Mouse (Mus musculus): ENCODE measurements around the gene Htr1a. TPM values are rescaled to one million over a fixed set of nuclear protein-coding genes. Genes with fewer than 3 reads are reported as not detected.

Gene Htr1a
- polyA plus RNA-seq, 1 experiment from 2014 or later, result not detected

DNA sequence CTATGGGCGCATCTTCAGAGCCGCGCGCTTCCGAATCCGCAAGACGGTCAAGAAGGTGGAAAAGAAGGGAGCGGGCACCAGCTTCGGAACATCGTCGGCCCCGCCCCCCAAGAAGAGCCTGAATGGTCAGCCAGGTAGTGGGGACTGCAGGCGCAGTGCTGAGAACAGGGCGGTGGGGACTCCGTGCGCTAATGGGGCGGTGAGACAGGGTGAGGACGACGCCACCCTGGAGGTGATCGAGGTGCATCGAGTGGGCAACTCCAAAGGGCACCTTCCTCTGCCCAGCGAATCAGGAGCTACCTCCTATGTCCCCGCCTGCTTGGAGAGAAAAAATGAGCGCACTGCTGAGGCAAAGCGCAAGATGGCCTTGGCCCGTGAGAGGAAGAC, 1.4 kb downstream of the Htr1a start:
- Histone ChIP-seq H3K27me3 (replicated peaks; ENCODE audit: control insufficient read depth, insufficient read depth, low read length) (peaks cover 50% of the 10 kb centered on the region), H3K4me1 (replicated peaks; ENCODE audit: control insufficient read depth, insufficient read depth, low read length) (no peaks in the 10 kb centered on the region), H3K4me2 (ENCODE audit: low read length) (no peak overlapping the region), H3K27ac (ENCODE audit: low read depth) (no peak overlapping the region), H3K9ac (ENCODE audit: low read length) (no peak overlapping the region), H3K4me3 (ENCODE audit: low read depth, low read length) (no peak overlapping the region), H3K9me3 (ENCODE audit: control insufficient read depth, low read length) (no peaks in the 10 kb centered on the region), H3K36me3 (ENCODE audit: control insufficient read depth, insufficient read depth, low read length) (no peaks in the 10 kb centered on the region)
- no peak for DNase-seq (ENCODE audit: low spot score)
- ATAC-seq (replicated peaks; ENCODE audit: low FRiP score, low TSS enrichment, low read depth), result no peak
- 3% methylated on average over 26 of the region's 26 CpGs for WGBS

DNA sequence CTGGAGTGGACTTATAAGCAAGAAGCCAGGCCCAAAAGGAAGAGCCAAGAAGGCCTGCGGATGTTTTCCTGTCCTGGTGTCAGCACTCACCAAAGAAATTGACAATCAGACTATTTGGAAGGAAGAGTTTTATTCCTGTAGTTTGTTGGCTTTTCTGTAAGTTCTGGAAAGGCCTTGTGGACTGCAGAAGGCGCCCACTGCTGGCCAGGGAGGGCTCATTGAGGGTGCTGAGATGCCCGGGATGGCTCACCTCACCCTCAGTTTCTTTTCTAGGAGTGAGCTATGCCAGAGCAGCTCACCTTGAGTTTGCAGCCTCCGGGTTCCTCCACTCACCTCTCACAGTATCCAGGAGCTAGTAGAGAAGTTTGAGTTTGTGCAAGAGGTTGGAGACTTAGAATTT, 2.8 kb downstream of the Htr1a start:
- Histone ChIP-seq H3K27ac (ENCODE audit: low read depth) (no peak overlapping the region), H3K36me3 (ENCODE audit: control insufficient read depth, insufficient read depth, low read length) (no peaks in the 10 kb centered on the region), H3K4me2 (ENCODE audit: low read length) (no peak overlapping the region), H3K4me1 (replicated peaks; ENCODE audit: control insufficient read depth, insufficient read depth, low read length) (no peaks in the 10 kb centered on the region), H3K27me3 (replicated peaks; ENCODE audit: control insufficient read depth, insufficient read depth, low read length) (peaks cover 50% of the 10 kb centered on the region), H3K9ac (ENCODE audit: low read length) (no peak overlapping the region), H3K9me3 (ENCODE audit: control insufficient read depth, low read length) (no peaks in the 10 kb centered on the region), H3K4me3 (ENCODE audit: low read depth, low read length) (no peak overlapping the region)
- no peak for DNase-seq (ENCODE audit: low spot score)
- WGBS, result 5% methylated on average over 4 of the region's 4 CpGs
- ATAC-seq (replicated peaks; ENCODE audit: low FRiP score, low TSS enrichment, low read depth), result no peak

DNA sequence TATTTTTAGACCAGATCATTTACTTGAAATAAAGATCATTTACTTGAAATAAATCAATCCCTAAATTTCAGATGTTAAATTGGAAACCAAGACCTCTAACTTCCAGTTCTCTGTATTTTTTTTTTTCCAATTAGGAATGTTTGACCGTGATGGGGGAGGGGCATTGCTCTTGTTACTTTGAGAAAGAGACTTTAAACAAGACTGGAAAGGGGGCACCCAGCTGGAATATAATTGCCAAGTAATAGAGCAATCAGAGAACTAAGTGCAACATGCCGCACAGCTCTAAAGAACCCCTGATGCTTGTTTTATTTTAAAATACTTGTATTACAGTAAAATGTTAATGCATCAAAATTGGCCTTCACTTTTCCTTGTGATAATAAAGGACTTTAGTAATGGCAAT, 4.3 kb downstream of the Htr1a start:
- Histone ChIP-seq H3K9ac (ENCODE audit: low read length) (no peak overlapping the region), H3K4me2 (ENCODE audit: low read length) (no peak overlapping the region), H3K27me3 (replicated peaks; ENCODE audit: control insufficient read depth, insufficient read depth, low read length) (peaks cover 49% of the 10 kb centered on the region), H3K27ac (ENCODE audit: low read depth) (no peak overlapping the region), H3K9me3 (ENCODE audit: control insufficient read depth, low read length) (no peaks in the 10 kb centered on the region), H3K36me3 (ENCODE audit: control insufficient read depth, insufficient read depth, low read length) (no peaks in the 10 kb centered on the region), H3K4me1 (replicated peaks; ENCODE audit: control insufficient read depth, insufficient read depth, low read length) (no peaks in the 10 kb centered on the region), H3K4me3 (ENCODE audit: low read depth, low read length) (no peak overlapping the region)
- ATAC-seq (replicated peaks; ENCODE audit: low FRiP score, low TSS enrichment, low read depth) (no peak), DNase-seq (ENCODE audit: low spot score) (no peak)
- WGBS, result 47% methylated on average over 2 of the region's 2 CpGs

DNA sequence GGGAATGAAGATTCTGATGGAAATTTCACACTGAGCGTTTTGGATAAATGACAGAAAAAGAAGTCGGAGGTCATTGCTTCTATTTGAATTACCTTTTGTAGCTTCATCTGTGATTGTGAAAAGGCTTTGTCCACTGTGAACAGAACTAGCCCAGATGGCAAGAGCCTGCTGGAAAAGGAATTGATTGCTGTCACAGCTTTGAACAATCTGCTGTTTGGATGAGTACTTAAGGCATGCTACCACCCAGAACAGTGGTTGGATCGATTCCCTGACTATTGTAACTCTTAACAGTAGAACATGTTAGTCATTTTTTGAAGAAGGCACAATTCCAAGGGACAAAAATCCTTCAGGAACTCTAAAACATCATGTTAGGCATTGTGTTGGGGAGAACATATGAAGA, 8.1 kb downstream of the Htr1a start:
- H3K4me2 ChIP-seq (ENCODE audit: low read length), result no peak overlapping the region
- no peaks in the 10 kb centered on the region for H3K9me3 ChIP-seq (ENCODE audit: control insufficient read depth, low read length)
- ATAC-seq (replicated peaks; ENCODE audit: low FRiP score, low TSS enrichment, low read depth) (no peak), DNase-seq (ENCODE audit: low spot score) (no peak)
- peaks cover 11% of the 10 kb centered on the region for H3K27me3 ChIP-seq (replicated peaks; ENCODE audit: control insufficient read depth, insufficient read depth, low read length)
- no peak overlapping the region for H3K27ac ChIP-seq (ENCODE audit: low read depth)
- H3K4me1 ChIP-seq (replicated peaks; ENCODE audit: control insufficient read depth, insufficient read depth, low read length), result no peaks in the 10 kb centered on the region
- no peaks in the 10 kb centered on the region for H3K36me3 ChIP-seq (ENCODE audit: control insufficient read depth, insufficient read depth, low read length)
- H3K9ac ChIP-seq (ENCODE audit: low read length), result no peak overlapping the region
- H3K4me3 ChIP-seq (ENCODE audit: low read depth, low read length), result no peak overlapping the region
- 82% methylated on average over 3 of the region's 3 CpGs for WGBS

Other genes with a start within 250 kb of the Htr1a start
- gene Rnf180, start 148.8 kb upstream of the Htr1a start, polyA plus RNA-seq (2014; fragmentation: Nextera tagmentation; extraction: Ambion mirVana), result 4.5 and 5.2 TPM in 2 replicates